Mouse (Mus musculus) kidney, postnatal 10 days (tissue): ENCODE measurements at regions not wholly inside any gene's neighbourhood (a gene's known extent, or its start where the extent isn't known, plus 50 kb on each side); places are given as distances from the start of the nearest gene placed in this dataset.

Experiments used
- DNase-seq: peaks from one replicate; pipeline ENCODE4 v3.0.0; 2021; ENCODE audit warnings: mixed read lengths

- DNase-seq, result peak; percentile 68
These were observed 147.5 kb upstream of the Zmiz1 start for GRCm38 (mm10) chr14:25311475-25311874.

GRCm38 (mm10) chr14:25312135-25312534 is 146.8 kb upstream of the Zmiz1 start:
- DNase-seq, result peak; percentile 75

GRCm38 (mm10) chr14:25312814-25313426 is 146.1 kb upstream of the Zmiz1 start:
- DNase-seq, result no peak

- DNase-seq, result no peak
These were observed 145.2 kb upstream of the Zmiz1 start for GRCm38 (mm10) chr14:25313693-25314240.

GRCm38 (mm10) chr14:25316491-25316890 is 142.5 kb upstream of the Zmiz1 start:
- DNase-seq, result no peak

- peak; percentile 94 for DNase-seq
These were observed 141.1 kb upstream of the Zmiz1 start for GRCm38 (mm10) chr14:25317680-25318471.

- DNase-seq, result no peak
These were observed 140.1 kb upstream of the Zmiz1 start for GRCm38 (mm10) chr14:25318909-25319308.

- no peak for DNase-seq
These were observed 138.8 kb upstream of the Zmiz1 start for GRCm38 (mm10) chr14:25320141-25320540.

GRCm38 (mm10) chr14:25323542-25324484 is 135.2 kb upstream of the Zmiz1 start:
- DNase-seq, result no peak

- DNase-seq, result no peak
These were observed 133.1 kb upstream of the Zmiz1 start for GRCm38 (mm10) chr14:25325887-25326286.

- DNase-seq, result no peak
These were observed 130.8 kb upstream of the Zmiz1 start for GRCm38 (mm10) chr14:25328230-25328629.

- peak; percentile 75 for DNase-seq
These were observed 124.8 kb upstream of the Zmiz1 start for GRCm38 (mm10) chr14:25334186-25334585.

- DNase-seq, result no peak
These were observed 122.1 kb upstream of the Zmiz1 start for GRCm38 (mm10) chr14:25336875-25337274.

GRCm38 (mm10) chr14:25338404-25339051 is 120.5 kb upstream of the Zmiz1 start:
- DNase-seq, result peak; percentile 44

- no peak for DNase-seq
These were observed 118.1 kb upstream of the Zmiz1 start for GRCm38 (mm10) chr14:25340845-25341244.

GRCm38 (mm10) chr14:25341848-25342427 is 117.0 kb upstream of the Zmiz1 start:
- DNase-seq, result no peak

- DNase-seq, result peak; percentile 35
These were observed 116.0 kb upstream of the Zmiz1 start for GRCm38 (mm10) chr14:25342865-25343565.

GRCm38 (mm10) chr14:25345995-25346394 is 113.0 kb upstream of the Zmiz1 start:
- no peak for DNase-seq

GRCm38 (mm10) chr14:25346813-25347610 is 112.0 kb upstream of the Zmiz1 start:
- no peak for DNase-seq

GRCm38 (mm10) chr14:25350282-25350964 is 108.6 kb upstream of the Zmiz1 start:
- DNase-seq, result no peak
